In the genomic region with DNA sequence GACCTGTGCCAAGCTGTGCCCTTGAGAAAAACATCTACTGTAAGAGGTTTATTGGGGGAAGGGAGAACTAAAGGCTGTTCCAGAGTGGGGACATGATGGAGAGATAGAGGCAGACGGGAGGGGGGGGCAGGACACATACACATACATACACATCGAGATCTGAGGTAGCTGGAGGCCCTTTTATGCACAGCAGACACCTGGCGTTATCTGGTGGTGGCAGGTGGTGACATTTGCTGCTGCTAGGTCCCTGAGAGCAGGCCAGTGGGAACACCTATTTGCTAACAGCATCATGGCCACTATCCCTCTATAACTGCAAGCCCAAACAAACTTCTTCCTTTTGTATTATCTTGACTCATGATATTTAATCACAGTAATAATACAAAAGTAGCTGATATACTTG, we compare ENCODE assay signal across 28 mouse cellular contexts. TPM values are rescaled to one million over a fixed set of nuclear protein-coding genes. Genes with fewer than 3 reads are reported as not detected.
DNase-seq lines count a peak whose midpoint lies in the region; ATAC-seq and TF ChIP-seq lines count a peak whose summit lies in the region.
"Had no signal": no experiment of that assay in that cellular context is flagged by ENCODE, and none has a peak within 500 bp of the region (broad histone marks: within the 10 kb centered on the region; RNA-seq: fewer than 3 reads in every experiment).

No protein-coding gene starts in this region.

- no peak for TF ChIP-seq POLR2A in cerebellum, adult 2 months (IDR thresholded peaks at IDR 0.05; ENCODE audit: borderline replicate concordance, insufficient read depth, low read length)

- 0 out of 2 replicates have a peak, but pooled peaks cover 8% of the 10 kb centered on the region for H3K4me1 ChIP-seq in heart, embryonic 12.5 days (replicated peaks)
- peaks cover 3% of the 10 kb centered on the region for H3K4me1 ChIP-seq in cerebellum, adult 2 months (ENCODE audit: control insufficient read depth, insufficient read depth, low read length)
- no peaks in the 10 kb centered on the region for H3K4me1 ChIP-seq in midbrain, embryonic 15.5 days
- H3K4me1 ChIP-seq in midbrain, embryonic 13.5 days (replicated peaks), result no peaks in the 10 kb centered on the region
- H3K4me1 ChIP-seq: embryonic facial prominence, embryonic 15.5 days; forebrain, embryonic 12.5 days; heart, embryonic 10.5 days; hindbrain, embryonic 12.5 days; intestine, embryonic 15.5 days; lung, embryonic 15.5 days; stomach, embryonic 15.5 days had no signal

- no peaks in the 10 kb centered on the region for H3K9me3 ChIP-seq in heart, embryonic 12.5 days (replicated peaks)
- H3K9me3 ChIP-seq in midbrain, embryonic 15.5 days, result no peaks in the 10 kb centered on the region
- H3K9me3 ChIP-seq in midbrain, embryonic 13.5 days, result no peaks in the 10 kb centered on the region
- H3K9me3 ChIP-seq: embryonic facial prominence, embryonic 15.5 days; forebrain, embryonic 12.5 days; G1E; heart, embryonic 10.5 days; hindbrain, embryonic 12.5 days; intestine, embryonic 15.5 days; lung, embryonic 15.5 days; stomach, embryonic 15.5 days had no signal

- H3K27me3 ChIP-seq in heart, embryonic 12.5 days (replicated peaks), result no peaks in the 10 kb centered on the region
- no peaks in the 10 kb centered on the region for H3K27me3 ChIP-seq in cerebellum, adult 2 months (ENCODE audit: control insufficient read depth, insufficient read depth, low read length)
- H3K27me3 ChIP-seq in midbrain, embryonic 15.5 days (replicated peaks), result no peaks in the 10 kb centered on the region
- H3K27me3 ChIP-seq in midbrain, embryonic 13.5 days, result no peaks in the 10 kb centered on the region
- H3K27me3 ChIP-seq: embryonic facial prominence, embryonic 15.5 days; forebrain, embryonic 12.5 days; hindbrain, embryonic 12.5 days; intestine, embryonic 15.5 days; lung, embryonic 15.5 days; Patski; stomach, embryonic 15.5 days had no signal

- H3K9ac ChIP-seq in heart, embryonic 12.5 days, result no peak overlapping the region
- no peak overlapping the region for H3K9ac ChIP-seq in midbrain, embryonic 15.5 days
- no peak overlapping the region for H3K9ac ChIP-seq in midbrain, embryonic 13.5 days (replicated peaks)
- H3K9ac ChIP-seq: embryonic facial prominence, embryonic 15.5 days; forebrain, embryonic 12.5 days; forebrain, postnatal 0 days; hindbrain, embryonic 12.5 days; intestine, embryonic 15.5 days; lung, embryonic 15.5 days; stomach, embryonic 15.5 days had no signal

- H3K36me3 ChIP-seq in heart, embryonic 12.5 days, result peaks cover 18% of the 10 kb centered on the region
- H3K36me3 ChIP-seq in midbrain, embryonic 15.5 days (replicated peaks), result peaks cover 11% of the 10 kb centered on the region
- H3K36me3 ChIP-seq in midbrain, embryonic 13.5 days, result peaks cover 28% of the 10 kb centered on the region
- H3K36me3 ChIP-seq: intestine, embryonic 15.5 days had no signal

- WGBS in heart, embryonic 12.5 days, result 73% methylated on average over 3 of the region's 3 CpGs
- 13% methylated on average over 3 of the region's 3 CpGs for WGBS in cerebellum, adult 2 months
- WGBS in midbrain, embryonic 15.5 days, result 77% methylated on average over 3 of the region's 3 CpGs
- WGBS in midbrain, embryonic 13.5 days, result 83% methylated on average over 3 of the region's 3 CpGs

- no peak overlapping the region for H3K4me3 ChIP-seq in heart, embryonic 12.5 days
- H3K4me3 ChIP-seq in cerebellum, adult 2 months (replicated peaks; ENCODE audit: insufficient read depth, low read depth, low read length), result no peak overlapping the region
- H3K4me3 ChIP-seq in midbrain, embryonic 15.5 days, result no peak overlapping the region
- H3K4me3 ChIP-seq in midbrain, embryonic 13.5 days (replicated peaks), result no peak overlapping the region
- H3K4me3 ChIP-seq: embryonic facial prominence, embryonic 15.5 days; forebrain, embryonic 12.5 days; heart, embryonic 10.5 days; hindbrain, embryonic 12.5 days; intestine, embryonic 15.5 days; lung, embryonic 15.5 days; stomach, embryonic 15.5 days had no signal

- no peak for TF ChIP-seq CTCF in cerebellum, adult 2 months (IDR thresholded peaks at IDR 0.05; ENCODE audit: borderline replicate concordance, insufficient read depth, low read depth, low read length)

- no peak overlapping the region for H3K4me2 ChIP-seq in heart, embryonic 12.5 days
- no peak overlapping the region for H3K4me2 ChIP-seq in midbrain, embryonic 15.5 days
- H3K4me2 ChIP-seq in midbrain, embryonic 13.5 days (replicated peaks), result no peak overlapping the region
- H3K4me2 ChIP-seq: embryonic facial prominence, embryonic 15.5 days; forebrain, embryonic 12.5 days; hindbrain, embryonic 12.5 days; intestine, embryonic 15.5 days; lung, embryonic 15.5 days; stomach, embryonic 15.5 days had no signal

- ATAC-seq in heart, embryonic 12.5 days (ENCODE audit: insufficient number of reproducible peaks, low FRiP score), result no peak
- no peak for ATAC-seq in midbrain, embryonic 15.5 days (replicated peaks)
- ATAC-seq in midbrain, embryonic 13.5 days, result no peak
- ATAC-seq: forebrain, postnatal 0 days; hindbrain, postnatal 0 days; intestine, embryonic 15.5 days; midbrain, embryonic 16.5 days; Patski had no signal

- no peak overlapping the region for H3K27ac ChIP-seq in heart, embryonic 12.5 days (ENCODE audit: poor library complexity, severe bottlenecking)
- H3K27ac ChIP-seq in cerebellum, adult 2 months (ENCODE audit: insufficient read depth, low read length), result no peak overlapping the region
- H3K27ac ChIP-seq in midbrain, embryonic 15.5 days, result no peak overlapping the region
- H3K27ac ChIP-seq in midbrain, embryonic 13.5 days, result no peak overlapping the region
- H3K27ac ChIP-seq: embryonic facial prominence, embryonic 15.5 days; forebrain, embryonic 12.5 days; heart, embryonic 10.5 days; hindbrain, embryonic 12.5 days; hindbrain, postnatal 0 days; intestine, embryonic 15.5 days; kidney, postnatal 0 days; lung, embryonic 15.5 days; stomach, embryonic 15.5 days had no signal

- DNase-seq in heart, adult 11 months, result peak; percentile 66
- peak; percentile 76 for DNase-seq in brain, adult 2 months (ENCODE audit: low read depth, low spot score)
- DNase-seq in cerebellum, adult 2 months, result peak; percentile 52 to 72
- DNase-seq in cerebellum, postnatal 14 days, result peak; percentile 20 to 32
- DNase-seq in testis, postnatal 10 days (ENCODE audit: low spot score), result no peak
- DNase-seq: adrenal gland, postnatal 10 days; forebrain, postnatal 0 days; heart, postnatal 36 days; kidney, adult 2 months; kidney, postnatal 4 days; liver; lung, postnatal 4 days; right cerebral cortex, postnatal 25 days had no signal

RNA-seq across cellular contexts. Expression of a gene that starts 44.4 kb away (rescaled TPM):
- 6.6 and 7.8 TPM in 2 replicates for polyA plus RNA-seq in heart, embryonic 12.5 days (2016; fragmentation: Nextera tagmentation; extraction: Ambion mirVana)
- polyA plus RNA-seq in cerebellum, adult 2 months (2012; rRNA removed), result 27.8 and 27.9 TPM in 2 replicates
- 44.3 and 48.2 TPM in 2 replicates for polyA plus RNA-seq in midbrain, embryonic 15.5 days (2015; fragmentation: Nextera tagmentation; extraction: Ambion mirVana)
- polyA plus RNA-seq in midbrain, embryonic 13.5 days (2015; fragmentation: Nextera tagmentation; extraction: Ambion mirVana), result 27.6 and 29.1 TPM in 2 replicates
